Mouse (Mus musculus): ENCODE data around the gene Fbxl8. TPM values are rescaled to one million over a fixed set of nuclear protein-coding genes. Genes with fewer than 3 reads are reported as not detected.
A peak's percentile ranks its signal among the peaks of the same experiment; 100 is the strongest.

The Fbxl8 gene
- polyA plus RNA-seq, 1 experiment, result 7.6 TPM

- Histone ChIP-seq H3K36me3 (ENCODE audit: control insufficient read depth, insufficient read depth) (peaks cover 43% of the 10 kb centered on the region), H3K4me3 (ENCODE audit: insufficient read depth, poor library complexity, severe bottlenecking) (no peak overlapping the region), H3ac (ENCODE audit: control insufficient read depth, insufficient read length, low read depth) (no peak overlapping the region), H3K79me2 (ENCODE audit: control insufficient read depth, insufficient read depth) (no peaks in the 10 kb centered on the region), H3K27me3 (ENCODE audit: control insufficient read depth, insufficient read depth, insufficient read length) (no peaks in the 10 kb centered on the region), H3K79me3 (ENCODE audit: low read depth) (no peaks in the 10 kb centered on the region)
- no peak for TF ChIP-seq FOSL1 (IDR thresholded peaks at IDR 0.05; ENCODE audit: insufficient read depth, low read length, poor library complexity, severe bottlenecking)
- no peak for TF ChIP-seq MYOD1 (IDR thresholded peaks at IDR 0.05; ENCODE audit: control insufficient read depth, insufficient read length, low read depth)
- no peak for TF ChIP-seq CTCF (IDR thresholded peaks at IDR 0.05; ENCODE audit: control insufficient read depth, insufficient read depth, insufficient read length)
Observed at GRCm38 (mm10) chr8:105313622-105314402, 49.4 kb downstream of the Fbxl8 start.

DNA sequence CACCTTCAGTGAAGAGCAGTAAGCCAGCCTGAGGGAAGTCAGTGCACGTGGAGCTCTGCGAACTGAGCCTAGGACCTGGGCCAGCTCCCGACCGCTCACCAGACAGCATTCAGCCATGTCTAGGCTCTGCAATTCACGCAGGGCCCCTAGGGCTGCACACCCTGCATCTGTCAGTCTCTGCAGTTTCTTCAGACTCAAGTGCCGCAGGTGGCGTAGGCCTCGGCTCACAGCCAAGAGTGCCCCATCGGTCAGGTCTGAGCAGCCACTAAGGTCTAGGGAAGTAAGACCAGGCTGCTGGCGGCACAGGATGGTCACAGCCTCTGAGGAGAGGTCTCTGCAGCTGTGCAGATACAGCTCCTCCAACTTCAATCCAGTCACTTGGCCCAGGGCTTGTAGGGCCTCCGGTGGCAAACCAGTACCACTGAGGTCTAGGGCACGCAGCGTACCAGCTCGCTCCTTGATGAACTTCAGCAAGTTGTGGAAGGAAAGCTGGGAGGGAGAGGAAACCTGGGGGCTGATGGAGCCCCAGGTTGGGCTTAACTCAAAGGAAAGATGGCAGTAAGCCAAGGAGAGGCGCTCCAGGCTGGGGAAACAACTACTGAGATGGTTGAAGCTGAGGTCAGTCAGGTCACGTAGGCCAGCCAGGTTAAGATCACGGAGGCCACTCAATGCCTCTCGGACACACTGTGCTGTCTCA, 50.8 kb downstream of the Fbxl8 start:
- Histone ChIP-seq H3ac (ENCODE audit: control insufficient read depth, insufficient read length, low read depth) (no peak overlapping the region), H3K27me3 (ENCODE audit: control insufficient read depth, insufficient read depth, insufficient read length) (no peaks in the 10 kb centered on the region), H3K4me3 (ENCODE audit: insufficient read depth, poor library complexity, severe bottlenecking) (no peak overlapping the region), H3K79me2 (ENCODE audit: control insufficient read depth, insufficient read depth) (no peaks in the 10 kb centered on the region), H3K79me3 (ENCODE audit: low read depth) (no peaks in the 10 kb centered on the region), H3K36me3 (ENCODE audit: control insufficient read depth, insufficient read depth) (peaks cover 39% of the 10 kb centered on the region)
- TF ChIP-seq FOSL1 (IDR thresholded peaks at IDR 0.05; ENCODE audit: insufficient read depth, low read length, poor library complexity, severe bottlenecking) (no peak), MYOD1 (IDR thresholded peaks at IDR 0.05; ENCODE audit: control insufficient read depth, insufficient read length, low read depth) (no peak), USF1 (IDR thresholded peaks at IDR 0.05; ENCODE audit: low read depth) (no peak)

- Histone ChIP-seq H3K36me3 (ENCODE audit: control insufficient read depth, insufficient read depth) (peaks cover 37% of the 10 kb centered on the region), H3K4me3 (ENCODE audit: insufficient read depth, poor library complexity, severe bottlenecking) (no peak overlapping the region), H3ac (ENCODE audit: control insufficient read depth, insufficient read length, low read depth) (no peak overlapping the region), H3K79me3 (ENCODE audit: low read depth) (no peaks in the 10 kb centered on the region), H3K27me3 (ENCODE audit: control insufficient read depth, insufficient read depth, insufficient read length) (no peaks in the 10 kb centered on the region), H3K79me2 (ENCODE audit: control insufficient read depth, insufficient read depth) (no peaks in the 10 kb centered on the region)
- no peak for TF ChIP-seq FOSL1 (IDR thresholded peaks at IDR 0.05; ENCODE audit: insufficient read depth, low read length, poor library complexity, severe bottlenecking)
- TF ChIP-seq MYOG (IDR thresholded peaks at IDR 0.05; ENCODE audit: control insufficient read depth, extremely low read depth, insufficient read length), result no peak
- TF ChIP-seq MYOD1 (IDR thresholded peaks at IDR 0.05; ENCODE audit: control insufficient read depth, insufficient read length, low read depth), result no peak
- no peak for TF ChIP-seq CTCF (IDR thresholded peaks at IDR 0.05; ENCODE audit: control insufficient read depth, insufficient read depth, insufficient read length)
- TF ChIP-seq USF1 (IDR thresholded peaks at IDR 0.05; ENCODE audit: low read depth), result no peak
- TF ChIP-seq MAX (IDR thresholded peaks at IDR 0.05), result no peak
- no peak for TF ChIP-seq CEBPB (IDR thresholded peaks at IDR 0.05; ENCODE audit: low read depth)
Observed at GRCm38 (mm10) chr8:105317941-105318340, 53.5 kb downstream of the Fbxl8 start.

DNA sequence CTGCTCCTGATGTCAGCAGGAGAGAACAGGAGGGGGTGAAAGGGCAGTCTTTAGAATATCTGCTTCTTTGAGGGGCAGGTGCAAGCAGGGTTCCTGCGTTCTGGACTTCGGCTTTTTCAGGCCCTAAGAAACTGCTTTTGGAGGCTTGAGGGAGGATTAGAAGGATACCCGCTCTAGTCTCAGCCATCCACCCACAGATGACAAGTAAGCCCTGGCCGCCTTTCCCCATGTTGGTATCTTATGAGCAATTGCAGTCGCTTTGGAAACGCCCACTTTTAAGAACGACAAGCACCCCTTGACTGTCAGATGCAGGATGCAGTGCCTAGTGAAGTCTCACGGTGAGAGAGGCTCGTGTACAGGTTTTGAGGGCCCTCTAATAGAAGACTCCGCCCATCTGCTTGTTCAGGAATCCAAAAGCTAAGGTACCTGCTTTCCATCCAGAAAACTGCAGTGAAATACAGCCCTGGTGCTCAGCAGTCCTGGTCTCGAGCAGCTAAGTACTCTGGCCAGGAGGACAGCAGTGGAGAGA, 54.3 kb downstream of the Fbxl8 start:
- peaks cover 45% of the 10 kb centered on the region for H3K36me3 ChIP-seq (ENCODE audit: control insufficient read depth, insufficient read depth)
- H3K27me3 ChIP-seq (ENCODE audit: control insufficient read depth, insufficient read depth, insufficient read length), result no peaks in the 10 kb centered on the region
- no peaks in the 10 kb centered on the region for H3K79me3 ChIP-seq (ENCODE audit: low read depth)
- H3K4me3 ChIP-seq (ENCODE audit: insufficient read depth, poor library complexity, severe bottlenecking), result no peak overlapping the region
- H3ac ChIP-seq (ENCODE audit: control insufficient read depth, insufficient read length, low read depth), result no peak overlapping the region
- no peak for TF ChIP-seq MAX (IDR thresholded peaks at IDR 0.05)
- TF ChIP-seq MYOG (IDR thresholded peaks at IDR 0.05; ENCODE audit: control insufficient read depth, extremely low read depth, insufficient read length), result no peak
- TF ChIP-seq CEBPB (IDR thresholded peaks at IDR 0.05; ENCODE audit: low read depth), result no peak
- no peak for TF ChIP-seq MYOD1 (IDR thresholded peaks at IDR 0.05; ENCODE audit: control insufficient read depth, insufficient read length, low read depth)
- no peak for TF ChIP-seq CTCF (IDR thresholded peaks at IDR 0.05; ENCODE audit: control insufficient read depth, insufficient read depth, insufficient read length)
- no peak for TF ChIP-seq FOSL1 (IDR thresholded peaks at IDR 0.05; ENCODE audit: insufficient read depth, low read length, poor library complexity, severe bottlenecking)
- no peaks in the 10 kb centered on the region for H3K79me2 ChIP-seq (ENCODE audit: control insufficient read depth, insufficient read depth)

Small RNAs within 50 kb of the gene (microRNA-seq; reads per million reads assigned to microRNA genes)
- gene Gm27320 (ENCODE audit: borderline microRNAs expressed), result not detected
- gene Mir328 (ENCODE audit: borderline microRNAs expressed), result 185 reads per million, percentile 77 among the genes with 10 or more reads in this experiment

Other genes with a start within 250 kb of the Fbxl8 start
- not detected for gene Ces3a, start 216.0 kb upstream of the Fbxl8 start, polyA plus RNA-seq (2012; fragmentation: generic; extraction: Trizol)
- gene Ces3b, start 180.9 kb upstream of the Fbxl8 start, polyA plus RNA-seq (2012; fragmentation: generic; extraction: Trizol), result not detected
- gene Ces4a, start 132.8 kb upstream of the Fbxl8 start, polyA plus RNA-seq (2012; fragmentation: generic; extraction: Trizol), result not detected
- gene Cbfb, start 94.0 kb upstream of the Fbxl8 start, polyA plus RNA-seq (2012; fragmentation: generic; extraction: Trizol), result 39.9 TPM
- gene D230025D16Rik, start 39.5 kb upstream of the Fbxl8 start, polyA plus RNA-seq (2012; fragmentation: generic; extraction: Trizol), result 11.4 TPM
- gene B3gnt9, start 9.5 kb upstream of the Fbxl8 start, polyA plus RNA-seq (2012; fragmentation: generic; extraction: Trizol), result 7.6 TPM
- gene Tradd, start within 50 bp of the Fbxl8 start, polyA plus RNA-seq (2012; fragmentation: generic; extraction: Trizol), result 27.3 TPM
- gene Hsf4, start 5.2 kb downstream of the Fbxl8 start, polyA plus RNA-seq (2012; fragmentation: generic; extraction: Trizol), result 3.4 TPM
- 9.8 TPM for gene Nol3, start 11.5 kb downstream of the Fbxl8 start, polyA plus RNA-seq (2012; fragmentation: generic; extraction: Trizol)
- 6.0 TPM for gene 4931428F04Rik, start 25.2 kb downstream of the Fbxl8 start, polyA plus RNA-seq (2012; fragmentation: generic; extraction: Trizol)
- gene Exoc3l, start 31.5 kb downstream of the Fbxl8 start, polyA plus RNA-seq (2012; fragmentation: generic; extraction: Trizol), result 0.97 TPM
- gene E2f4, start 33.0 kb downstream of the Fbxl8 start, polyA plus RNA-seq (2012; fragmentation: generic; extraction: Trizol), result 59.5 TPM
- 0.50 TPM for gene Elmo3, start 41.0 kb downstream of the Fbxl8 start, polyA plus RNA-seq (2012; fragmentation: generic; extraction: Trizol)
- 0.69 TPM for gene Lrrc29, start 61.6 kb downstream of the Fbxl8 start, polyA plus RNA-seq (2012; fragmentation: generic; extraction: Trizol)
- gene Tmem208, start 61.7 kb downstream of the Fbxl8 start, polyA plus RNA-seq (2012; fragmentation: generic; extraction: Trizol), result 122 TPM
- 30.7 TPM for gene Fhod1, start 83.3 kb downstream of the Fbxl8 start, polyA plus RNA-seq (2012; fragmentation: generic; extraction: Trizol)
- gene Slc9a5, start 84.2 kb downstream of the Fbxl8 start, polyA plus RNA-seq (2012; fragmentation: generic; extraction: Trizol), result 6.6 TPM
- 2.0 TPM for gene Plekhg4, start 108.6 kb downstream of the Fbxl8 start, polyA plus RNA-seq (2012; fragmentation: generic; extraction: Trizol)
- gene Kctd19, start 148.9 kb downstream of the Fbxl8 start, polyA plus RNA-seq (2012; fragmentation: generic; extraction: Trizol), result 0.01 TPM
- gene Lrrc36, start 148.9 kb downstream of the Fbxl8 start, polyA plus RNA-seq (2012; fragmentation: generic; extraction: Trizol), result not detected
- 219 TPM for gene Tppp3, start 206.9 kb downstream of the Fbxl8 start, polyA plus RNA-seq (2012; fragmentation: generic; extraction: Trizol)
- 8.8 TPM for gene Zdhhc1, start 232.3 kb downstream of the Fbxl8 start, polyA plus RNA-seq (2012; fragmentation: generic; extraction: Trizol)